Mouse (Mus musculus): ENCODE measurements around the gene Faf2.
"Not testable (repeated sequence)": the region's sequence is repeated elsewhere in the genome, so short reads cannot be mapped to it uniquely, and the experiment has no call there.

The Faf2 gene

DNA sequence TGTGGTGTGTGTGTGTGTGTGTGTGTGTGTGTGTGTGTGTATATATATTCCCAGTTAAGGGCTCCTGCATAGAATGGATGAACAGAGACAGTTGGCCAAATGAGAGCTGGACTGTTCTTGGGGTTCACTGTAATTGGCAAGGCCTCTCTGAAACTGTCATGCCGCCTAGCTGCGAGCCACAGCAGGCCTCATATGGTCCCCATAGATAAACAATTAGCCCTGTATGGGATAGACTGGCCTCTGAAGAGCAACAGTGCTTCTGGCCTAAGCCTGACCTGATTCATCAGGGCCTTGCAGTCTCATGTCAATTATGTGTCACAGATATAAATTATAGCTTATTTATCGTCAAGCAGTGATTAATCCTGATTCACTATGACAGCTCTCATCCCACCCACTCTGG lies 13.6 kb upstream of the Faf2 start:
- DNase-seq: no peak

DNA sequence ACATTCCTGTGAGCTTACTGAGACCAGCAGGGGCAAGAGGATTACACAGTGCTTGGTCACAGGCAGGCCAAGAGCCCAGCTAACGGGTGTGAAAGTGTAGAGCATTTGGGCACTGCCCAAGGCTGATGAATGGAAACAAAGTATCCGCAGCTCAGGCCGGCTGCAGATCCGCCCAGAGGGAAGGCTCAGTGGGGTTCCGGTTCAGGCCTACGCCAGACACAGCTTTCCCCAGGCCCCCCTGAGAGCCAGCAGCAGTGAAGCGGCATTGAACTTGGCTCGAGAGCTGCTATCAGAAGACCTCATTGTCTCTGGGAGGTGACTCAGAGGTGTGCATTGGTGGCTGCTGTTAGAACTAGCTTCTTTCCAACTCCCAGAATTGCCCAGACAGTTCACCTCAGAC lies 12.9 kb upstream of the Faf2 start:
- DNase-seq: peak; percentile 63 to 64

DNA sequence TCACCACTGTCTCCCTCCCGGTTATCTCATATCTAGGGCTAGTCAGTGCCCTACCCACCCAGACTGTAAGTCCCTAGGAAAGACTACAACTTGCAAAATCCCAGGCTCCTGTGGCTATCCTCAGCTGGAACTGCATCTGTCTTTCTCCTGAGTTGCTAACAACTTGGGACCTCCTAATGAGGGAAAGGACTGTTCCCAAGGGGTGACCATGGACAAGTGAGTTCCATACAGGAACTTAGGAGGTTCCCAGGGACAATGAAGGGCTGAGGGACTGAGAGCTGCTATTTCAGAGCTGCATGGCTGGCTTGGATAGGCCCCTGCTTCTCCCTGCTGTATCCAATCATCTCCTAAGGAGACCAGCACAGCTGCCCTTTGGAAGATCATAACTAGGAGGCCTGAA lies 12.3 kb upstream of the Faf2 start:
- DNase-seq: peak in 1 of 2 experiments; percentile 26

DNA sequence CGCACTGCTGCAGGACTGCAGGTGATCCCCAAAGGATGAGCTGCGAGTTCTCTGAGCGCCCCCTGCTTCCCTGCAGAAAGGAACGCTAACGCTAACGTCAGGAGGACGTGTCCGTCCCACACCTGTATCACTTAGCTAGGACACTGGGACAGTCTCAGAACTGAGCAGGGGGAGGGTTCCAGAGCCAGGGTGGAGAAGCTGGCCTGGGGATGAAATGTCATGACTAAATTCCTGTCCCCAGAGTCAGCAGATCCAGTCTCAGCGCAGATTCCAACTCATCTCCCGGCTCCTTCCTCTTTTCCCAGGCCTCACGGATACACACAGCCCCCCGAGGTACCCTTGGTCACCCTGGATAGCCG lies 11.0 kb upstream of the Faf2 start:
- DNase-seq: peak in 1 of 2 experiments; percentile 59

DNA sequence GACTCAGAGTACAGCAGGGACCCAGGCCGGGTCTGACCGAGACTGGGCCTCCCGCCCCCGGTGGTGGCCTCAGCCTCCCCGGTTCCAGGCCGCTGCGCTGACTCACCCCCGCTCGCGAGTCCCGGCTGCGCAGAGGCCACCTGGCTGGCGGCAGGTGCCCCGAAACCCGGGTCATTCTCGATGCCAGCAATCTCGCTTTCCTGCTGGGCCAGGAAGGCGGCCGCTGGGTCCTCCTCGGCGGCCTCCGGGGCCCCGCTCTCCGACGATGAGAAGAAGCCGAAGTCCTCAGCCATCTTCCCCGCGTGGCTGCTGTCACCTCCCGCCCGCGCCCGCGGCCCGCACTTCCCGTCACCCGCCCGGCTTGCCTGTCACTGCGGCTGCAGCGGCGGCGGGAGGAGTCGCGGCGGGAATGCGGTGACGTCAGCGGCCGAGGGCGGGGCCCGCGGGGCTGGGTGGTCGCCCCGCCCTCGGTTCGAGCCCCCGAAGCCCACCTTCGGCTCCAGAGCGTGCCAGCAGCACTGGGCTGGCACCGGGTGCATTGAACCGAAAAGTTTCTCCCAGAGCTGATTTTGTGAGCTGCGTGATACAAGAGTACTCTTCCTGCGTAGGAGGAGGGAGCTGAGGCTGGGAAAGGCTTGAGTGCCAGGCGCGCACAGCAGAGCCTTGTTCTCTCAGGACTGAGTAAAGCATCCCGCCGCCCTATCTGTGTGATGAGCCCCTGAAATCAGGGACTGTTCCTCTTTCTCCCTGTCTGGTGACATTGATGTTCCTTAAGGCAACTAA lies 10.4 kb upstream of the Faf2 start, which contains the start of gene Cltb:
Gene Cltb, minus strand, starts transcription at position 373 of the 783 bp plus-strand sequence.
- peak; percentile 93 to 98 for DNase-seq

DNA sequence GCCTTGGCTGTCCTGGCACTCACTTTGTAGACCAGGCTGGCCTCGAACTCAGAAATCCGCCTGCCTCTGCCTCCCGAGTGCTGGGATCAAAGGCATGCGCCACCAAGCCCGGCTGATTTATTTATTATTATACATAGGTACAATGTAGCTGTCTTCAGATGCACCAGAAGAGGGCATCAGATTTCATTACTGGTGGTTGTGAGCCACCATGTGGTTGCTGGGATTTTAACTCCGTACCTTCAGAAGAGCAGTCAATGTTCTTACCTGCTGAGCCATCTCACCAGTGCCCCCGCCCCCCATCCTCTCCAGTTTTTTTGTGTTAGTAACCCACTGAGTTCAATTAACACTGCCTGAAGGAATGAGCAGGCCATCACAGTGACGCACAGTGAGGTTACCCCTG lies 8.4 kb upstream of the Faf2 start:
- not testable (repeated sequence) for DNase-seq

DNA sequence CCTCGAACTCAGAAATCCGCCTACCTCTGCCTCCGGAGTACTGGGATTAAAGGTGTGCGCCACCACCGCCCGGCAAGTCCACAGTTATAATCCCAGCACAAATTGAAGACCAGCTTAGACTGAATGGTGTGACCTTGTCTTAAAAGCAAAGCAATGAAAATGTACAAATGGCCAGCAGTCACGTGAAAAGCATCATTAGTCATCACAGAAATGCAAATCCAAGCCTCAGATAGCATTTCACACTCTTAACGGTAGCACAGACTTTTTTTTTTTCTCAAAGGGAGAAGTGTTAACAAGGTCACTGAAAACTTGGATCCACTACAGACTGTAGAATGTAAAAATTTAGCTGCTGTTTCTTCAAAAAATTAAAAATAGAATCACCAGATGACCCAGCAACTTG lies 5.3 kb upstream of the Faf2 start:
- no peak for DNase-seq

DNA sequence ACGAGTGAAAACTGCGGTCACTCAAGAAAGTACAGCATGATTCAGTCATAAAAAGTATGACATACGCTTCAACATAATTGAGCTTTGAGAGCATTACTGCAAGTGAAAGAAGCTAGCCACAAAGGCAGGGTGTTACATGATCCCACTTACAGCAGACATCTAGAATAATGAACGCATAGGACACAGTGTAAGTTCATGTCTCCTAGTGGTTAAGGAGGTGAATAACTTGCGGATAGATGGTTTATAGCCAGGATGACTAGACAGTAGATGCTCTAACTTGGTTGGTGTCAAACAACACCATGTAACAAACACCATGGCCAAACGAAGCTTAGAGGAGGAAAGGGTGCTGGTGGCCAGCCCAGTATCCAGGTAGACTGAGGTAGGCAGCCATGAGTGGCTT lies 4.6 kb upstream of the Faf2 start:
- no peak for DNase-seq

DNA sequence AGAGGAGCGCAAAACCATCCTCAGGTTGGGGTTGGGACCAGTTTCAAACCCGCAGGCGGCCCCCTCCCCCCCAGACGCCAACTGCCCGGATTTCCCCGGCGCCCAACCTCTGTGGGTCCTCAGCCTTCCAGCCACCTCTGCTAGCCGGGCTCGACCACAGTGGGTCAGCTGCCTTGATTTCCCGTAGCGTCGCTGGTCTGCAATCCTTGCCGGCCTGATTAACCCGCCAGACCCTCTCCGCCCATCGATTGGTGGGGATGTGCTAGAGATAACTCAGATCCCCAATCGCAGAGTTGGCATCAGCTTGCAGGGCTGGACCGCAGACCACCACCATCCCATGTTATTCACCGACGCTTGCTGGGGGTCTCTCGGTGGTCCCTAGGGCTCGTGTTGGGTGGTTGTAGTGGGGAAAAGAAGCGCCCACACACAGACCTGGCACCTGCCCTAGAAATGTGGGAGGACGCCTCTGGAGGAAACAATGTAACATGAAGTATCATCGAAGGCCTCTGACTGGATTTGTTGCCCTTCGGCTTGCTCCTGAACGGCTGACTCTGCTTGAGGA lies 457 bp downstream of the Faf2 start:
- DNase-seq: no peak

DNA sequence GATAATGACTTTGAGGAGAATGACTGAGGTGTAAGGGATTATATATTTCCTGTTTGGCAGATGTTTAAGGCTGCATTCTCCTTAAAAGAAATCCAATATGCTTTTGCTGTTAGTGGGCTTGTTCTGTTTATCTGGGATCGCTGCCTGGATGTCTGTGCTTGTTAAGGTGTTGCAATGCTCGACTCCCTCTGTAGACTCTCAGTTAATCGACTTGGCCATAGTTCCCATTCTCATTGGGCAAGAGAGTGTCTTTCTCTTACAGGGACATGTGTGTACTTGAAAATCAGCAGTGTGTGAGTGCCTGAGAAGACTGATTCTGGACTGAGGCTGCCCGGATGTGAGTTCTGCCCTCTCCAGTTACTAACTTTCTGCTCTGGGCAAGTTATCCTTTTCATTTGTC lies 7.5 kb downstream of the Faf2 start:
- DNase-seq: no peak

DNA sequence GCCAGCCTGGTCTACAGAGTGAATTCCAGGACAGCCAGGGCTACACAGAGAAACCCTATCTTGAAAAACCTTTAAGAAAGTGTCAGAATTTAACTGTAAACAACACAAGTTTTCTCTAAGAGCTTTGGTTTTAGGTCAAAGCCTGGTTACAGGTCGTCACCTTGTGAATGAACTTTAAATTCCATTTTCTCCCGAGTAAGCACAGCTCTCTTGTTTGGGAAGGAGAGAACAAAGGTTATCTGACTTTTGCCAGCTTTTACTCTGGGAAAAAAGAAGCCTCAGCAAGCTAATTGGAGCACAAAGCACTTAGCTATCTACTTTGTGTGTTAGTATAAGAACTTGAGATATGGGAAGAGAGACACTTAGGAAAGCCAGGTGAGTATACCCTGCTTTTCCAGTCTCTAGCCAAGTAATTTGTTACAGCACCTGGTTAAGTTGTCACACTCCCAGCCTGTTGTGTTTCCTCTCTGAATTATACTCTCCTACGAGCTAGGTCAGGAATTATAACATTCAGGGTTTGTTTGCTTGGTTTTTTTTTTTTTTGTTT lies 11.2 kb downstream of the Faf2 start:
- DNase-seq: no peak

DNA sequence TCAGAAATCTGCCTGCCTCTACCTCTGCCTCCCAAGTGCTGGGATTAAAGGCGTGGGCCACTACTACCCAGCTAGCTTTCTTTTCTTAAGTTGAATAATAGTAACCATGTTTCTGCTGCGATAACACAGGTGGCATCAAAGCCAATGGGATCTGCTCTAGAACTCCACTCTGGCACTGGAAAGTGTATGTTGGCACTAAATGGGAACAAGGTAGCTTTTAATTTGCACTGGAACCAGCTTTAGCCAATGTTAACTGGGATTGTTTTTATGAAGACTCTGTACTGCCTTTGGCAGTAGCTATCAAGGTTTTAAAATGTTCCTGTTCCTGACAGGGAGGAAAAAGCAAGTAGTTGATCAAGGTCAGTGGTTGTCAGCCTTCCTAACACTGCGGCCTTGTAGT lies 13.4 kb downstream of the Faf2 start:
- DNase-seq: no peak

DNA sequence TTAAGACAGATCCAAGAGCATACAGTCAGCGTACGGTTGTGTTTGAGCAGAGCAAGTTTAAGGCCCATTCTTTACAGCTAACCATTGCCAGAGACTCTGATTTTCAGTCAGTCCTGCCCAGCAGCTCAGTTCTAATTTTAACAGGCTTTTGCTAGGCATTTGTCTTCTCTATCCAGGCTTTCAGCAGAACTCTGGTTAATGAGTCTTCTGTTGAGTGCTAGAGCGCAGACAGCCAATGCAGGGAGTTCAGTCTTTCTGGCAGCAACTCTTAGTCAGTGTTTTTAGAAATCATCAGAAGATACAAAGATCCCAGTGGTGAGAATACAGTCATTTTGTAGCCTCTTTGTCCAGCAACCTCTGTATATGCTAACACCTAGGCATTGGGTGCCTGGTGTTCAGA lies 28.9 kb downstream of the Faf2 start:
- no peak for DNase-seq

DNA sequence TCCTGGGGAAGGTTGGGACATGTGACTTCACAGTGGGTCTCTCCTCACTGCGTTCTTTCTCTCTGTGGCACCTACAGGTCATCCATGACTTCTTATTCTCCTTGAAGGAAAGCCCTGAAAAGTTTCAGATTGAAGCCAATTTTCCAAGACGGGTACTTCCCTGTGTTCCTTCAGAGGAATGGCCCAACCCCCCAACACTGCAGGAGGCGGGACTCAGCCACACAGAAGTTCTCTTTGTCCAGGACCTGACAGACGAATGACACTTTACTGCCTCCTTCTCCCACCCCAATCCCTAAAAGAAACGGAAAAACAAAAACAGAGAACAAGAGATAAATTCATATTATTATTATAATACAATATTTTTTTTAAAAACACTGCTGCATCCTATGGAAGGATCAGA lies 39.3 kb downstream of the Faf2 start:
- DNase-seq: no peak

DNA sequence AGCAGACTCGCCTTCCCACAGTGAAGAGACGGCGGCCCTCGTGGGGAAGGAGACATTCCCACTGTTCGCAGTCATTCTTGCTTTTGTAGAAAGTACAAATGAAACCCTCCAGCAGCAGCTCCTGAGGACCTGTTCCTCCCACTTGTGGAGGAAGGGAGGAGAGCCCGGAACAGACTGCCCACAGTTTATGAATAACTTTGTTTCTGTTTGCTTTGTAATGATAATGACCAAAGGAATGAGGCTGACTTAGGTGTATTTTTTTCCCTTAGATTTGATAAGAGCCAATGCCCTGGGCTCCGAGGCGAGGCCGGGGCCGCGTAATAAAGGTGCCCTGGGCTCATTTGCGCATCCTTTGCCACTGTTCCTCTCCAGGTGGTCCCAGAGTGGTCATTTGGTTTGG lies 39.8 kb downstream of the Faf2 start:
- no peak for DNase-seq

DNA sequence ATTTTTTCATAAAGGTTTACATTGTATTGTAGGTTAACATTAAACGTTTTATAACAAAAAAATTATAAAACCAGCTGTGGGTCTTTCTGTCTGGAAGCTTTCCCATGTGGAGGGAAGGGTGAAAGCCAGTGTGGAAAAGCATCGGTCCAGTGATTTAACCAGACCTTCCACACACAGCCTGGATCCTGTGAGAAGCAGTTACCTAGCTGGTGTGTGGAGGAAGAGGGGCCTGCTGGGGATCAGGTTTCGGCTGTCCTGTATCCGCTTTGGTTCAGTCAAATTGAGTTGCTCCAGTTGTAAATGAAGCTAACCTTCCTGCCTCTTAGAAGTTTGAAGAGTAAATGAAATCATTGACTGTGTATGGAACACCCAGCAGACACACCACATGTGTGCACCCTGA lies 42.4 kb downstream of the Faf2 start:
- no peak for DNase-seq

DNA sequence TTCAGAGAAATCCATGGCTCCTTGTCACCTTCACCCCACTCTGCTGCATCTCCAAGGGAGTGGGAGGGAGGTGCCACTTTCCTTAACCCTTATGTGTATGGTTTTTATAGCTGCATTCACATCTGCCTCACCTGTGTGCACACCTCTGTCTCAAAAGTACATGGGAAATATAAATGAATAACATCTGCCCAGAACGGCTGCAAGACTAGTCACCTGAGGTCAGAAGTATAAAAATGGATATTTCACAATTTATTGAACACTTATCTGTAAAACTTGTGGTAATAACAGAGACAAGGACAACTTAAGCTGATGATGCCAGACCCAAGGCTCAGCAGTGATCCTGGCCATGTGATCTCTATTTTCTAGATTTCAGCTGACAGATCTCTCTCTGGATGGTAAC lies 42.9 kb downstream of the Faf2 start:
- no peak for DNase-seq

DNA sequence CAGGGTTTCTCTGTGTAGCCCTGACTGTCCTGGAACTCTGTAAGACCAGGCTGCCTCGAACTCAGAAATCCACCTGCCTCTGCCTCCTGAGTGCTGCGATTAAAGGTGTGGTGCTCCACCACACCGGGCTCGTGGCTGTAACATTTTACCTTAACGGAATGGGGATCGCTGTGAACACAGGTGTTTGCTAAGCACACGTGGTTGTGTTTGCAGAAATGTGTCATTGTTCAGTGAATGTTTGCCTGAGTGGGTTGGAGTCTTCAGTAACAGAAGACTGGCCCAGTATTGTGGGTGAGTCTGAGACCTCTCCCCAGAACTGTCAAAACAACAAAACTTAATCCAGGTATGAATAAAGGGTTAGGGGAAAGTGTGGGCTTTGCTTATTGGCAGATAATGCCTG lies 43.5 kb downstream of the Faf2 start:
- no peak for DNase-seq

DNA sequence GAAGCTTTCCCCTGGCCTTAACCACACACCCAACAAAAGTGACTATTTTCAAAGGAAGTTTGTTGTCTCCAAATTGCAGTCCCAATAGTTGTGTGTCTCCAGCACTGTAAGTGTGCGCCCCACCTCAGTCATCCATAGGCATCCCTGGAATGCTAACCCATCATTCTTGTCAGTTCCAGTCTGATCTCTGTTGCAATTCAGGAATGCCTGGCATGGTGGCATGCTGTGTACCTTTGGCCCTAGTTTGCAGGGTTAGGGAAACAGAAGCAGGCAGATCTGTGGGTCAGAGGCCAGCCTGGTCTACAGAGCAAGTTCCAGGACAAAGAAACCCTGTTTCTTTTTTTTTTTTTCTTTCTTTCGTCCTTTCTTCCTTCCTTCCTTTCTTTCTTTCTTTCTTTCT lies 48.9 kb downstream of the Faf2 start:
- no peak for DNase-seq

DNA sequence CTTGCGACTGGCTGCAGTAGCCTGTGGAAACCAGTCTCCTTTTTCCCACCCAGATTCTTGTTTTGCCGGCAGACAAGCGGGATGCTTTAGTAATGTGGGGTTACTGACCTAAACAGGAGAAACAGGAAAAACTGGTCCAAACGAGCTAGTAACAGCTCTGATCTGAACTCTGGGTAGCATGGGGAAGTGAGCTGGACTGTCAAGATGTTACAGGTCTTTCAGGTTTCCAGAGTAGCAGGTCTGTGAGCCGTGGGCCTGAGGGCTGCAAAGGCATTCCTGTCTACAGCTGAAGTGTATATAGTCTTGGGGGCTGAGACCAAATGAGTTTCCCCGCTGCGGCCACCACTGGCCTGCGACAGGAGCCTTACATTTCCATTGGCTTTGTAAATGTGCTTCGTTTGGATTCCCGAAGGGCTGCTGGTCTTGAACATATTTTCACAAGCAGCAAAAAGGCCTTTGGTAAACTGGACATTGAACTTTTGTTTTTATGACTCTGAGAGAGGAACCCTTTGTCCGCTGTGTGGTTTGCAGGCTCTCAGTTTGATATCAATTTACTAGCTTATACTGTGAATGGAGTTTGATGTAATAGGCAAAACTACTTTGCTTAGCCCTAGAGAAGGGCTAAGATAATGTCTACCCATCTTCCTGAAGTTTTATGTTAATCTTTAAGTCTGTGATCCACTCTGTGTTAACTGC lies 54.5 kb downstream of the Faf2 start:
- DNase-seq: no peak

DNA sequence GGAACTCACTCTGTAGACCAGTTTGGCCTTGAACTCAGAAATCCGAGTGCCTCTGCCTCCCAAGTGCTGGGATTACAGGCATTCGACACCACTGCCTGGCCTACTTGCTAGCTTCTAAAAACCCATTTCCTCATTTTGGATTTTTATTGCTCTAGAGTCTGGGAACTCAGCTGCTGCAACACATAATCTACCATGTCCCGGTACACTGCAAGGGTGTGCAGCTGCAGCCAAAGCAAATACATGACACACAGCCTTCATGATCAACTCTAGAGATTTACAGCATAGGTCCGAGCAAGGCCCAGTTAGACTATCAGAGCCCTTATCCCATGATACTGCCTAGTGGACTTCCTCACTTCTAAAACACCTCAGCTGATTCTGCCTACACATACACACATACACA lies 56.7 kb downstream of the Faf2 start:
- no peak for DNase-seq

DNA sequence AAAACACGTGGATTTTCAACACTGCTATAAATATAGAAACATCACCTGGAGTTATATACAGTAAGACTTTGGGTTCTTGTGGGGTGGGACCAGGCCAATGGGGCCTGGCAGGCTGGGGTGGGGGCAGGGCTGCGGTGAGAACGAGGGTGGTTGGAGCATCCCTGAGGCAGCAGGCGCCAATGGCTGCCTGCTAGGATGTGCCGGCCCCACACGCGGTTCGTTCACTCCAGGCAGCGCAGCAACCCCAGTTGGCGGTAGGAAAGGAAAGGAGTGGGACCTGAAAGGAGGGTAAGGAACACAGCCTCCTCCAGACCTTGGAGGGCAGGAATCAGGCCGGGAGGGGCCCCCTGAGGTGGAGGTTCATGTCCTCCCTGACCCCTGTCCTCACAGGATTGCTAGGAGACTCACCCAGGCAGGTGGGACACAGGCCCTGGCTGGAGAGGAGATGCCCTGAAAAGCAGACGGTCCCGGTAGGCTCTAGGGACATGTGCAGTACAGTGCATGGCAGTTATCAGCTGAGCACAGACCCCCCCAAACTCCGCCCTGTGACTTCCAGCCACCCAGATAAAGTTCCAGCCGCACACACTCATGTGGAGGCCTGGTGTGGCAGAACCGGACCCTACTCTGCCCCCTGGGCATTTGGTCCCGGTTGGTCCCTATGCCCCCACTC lies 58.7 kb downstream of the Faf2 start:
- no peak for DNase-seq

DNA sequence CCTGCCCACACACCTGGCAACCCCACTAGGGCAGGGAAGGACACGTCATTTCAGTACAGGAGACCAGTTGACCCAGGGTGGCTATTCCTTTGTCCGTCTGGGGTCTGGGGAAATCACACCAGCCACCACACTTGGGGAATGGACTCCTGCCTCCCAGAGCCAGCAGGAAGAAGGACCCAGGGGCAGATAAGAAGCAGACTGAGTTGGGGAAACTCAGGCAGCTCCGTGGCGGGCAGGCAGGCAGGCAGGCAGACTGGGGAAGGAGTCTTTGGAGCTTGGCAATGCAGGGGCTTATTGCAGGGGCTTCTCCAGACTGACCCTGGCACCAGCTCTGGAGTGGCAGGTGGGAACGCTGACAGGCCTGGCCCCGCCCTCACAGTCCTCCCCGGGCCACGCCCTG lies 59.7 kb downstream of the Faf2 start:
- DNase-seq: no peak

DNA sequence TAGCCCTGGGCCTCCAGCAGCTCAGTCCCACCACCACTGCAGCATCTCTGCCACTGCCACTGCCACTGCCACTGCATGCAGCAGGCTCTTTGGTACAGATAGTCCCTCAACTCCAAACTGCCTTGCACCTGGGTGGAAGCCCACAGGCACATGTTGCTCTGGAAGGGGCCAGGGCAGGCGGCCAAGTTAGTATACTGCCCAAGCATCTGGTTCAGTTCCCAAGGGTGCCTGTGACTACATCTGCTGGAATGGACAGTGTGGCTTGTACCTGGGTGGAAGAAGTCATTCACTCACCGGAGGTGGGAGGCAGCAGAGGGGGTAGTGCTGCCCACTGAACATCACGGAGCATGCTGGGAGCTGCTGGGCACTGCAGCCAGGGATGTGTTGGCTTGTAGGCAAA lies 61.7 kb downstream of the Faf2 start:
- peak; percentile 7 to 30 for DNase-seq
